Mouse (Mus musculus) naive thymus-derived CD4-positive, alpha-beta T cell, adult 2 months (primary cell): ENCODE data around the gene Spon2.

Experiments
- DNase-seq: peaks from one replicate; pipeline ENCODE4 v3.0.0-alpha.2; 2011; ENCODE audit warnings: low read depth

Spon2 gene

GRCm38 (mm10) chr5:33217663-33218062 is 592 bp downstream of the Spon2 start:
- no peak for DNase-seq

GRCm38 (mm10) chr5:33214723-33215122 is 3.5 kb downstream of the Spon2 start:
- DNase-seq = no peak

GRCm38 (mm10) chr5:33211254-33211653 is 7.0 kb downstream of the Spon2 start:
- DNase-seq = no peak

- no peak for DNase-seq
These were observed 7.7 kb downstream of the Spon2 start for GRCm38 (mm10) chr5:33210515-33210914.

GRCm38 (mm10) chr5:33208533-33209245 is 9.6 kb downstream of the Spon2 start:
- DNase-seq = no peak

GRCm38 (mm10) chr5:33207136-33207535 is 11.1 kb downstream of the Spon2 start:
- DNase-seq = no peak

- no peak for DNase-seq
These were observed 11.9 kb downstream of the Spon2 start for GRCm38 (mm10) chr5:33206328-33206727.

GRCm38 (mm10) chr5:33204284-33204683 is 14.0 kb downstream of the Spon2 start:
- no peak for DNase-seq

GRCm38 (mm10) chr5:33203691-33204242 is 14.5 kb downstream of the Spon2 start:
- peak; percentile 83 for DNase-seq

- DNase-seq = no peak
These were observed 15.1 kb downstream of the Spon2 start for GRCm38 (mm10) chr5:33203171-33203565.

- DNase-seq = no peak
These were observed 15.6 kb downstream of the Spon2 start for GRCm38 (mm10) chr5:33202516-33203170.

GRCm38 (mm10) chr5:33201697-33202096 is 16.6 kb downstream of the Spon2 start:
- DNase-seq = no peak

- no peak for DNase-seq
These were observed 18.2 kb downstream of the Spon2 start for GRCm38 (mm10) chr5:33200071-33200470.

- no peak for DNase-seq
These were observed 22.9 kb downstream of the Spon2 start for GRCm38 (mm10) chr5:33195246-33195852.

- DNase-seq = no peak
These were observed 24.7 kb downstream of the Spon2 start for GRCm38 (mm10) chr5:33193567-33193966.
